Mouse (Mus musculus) forebrain, postnatal 0 days (tissue): ENCODE measurements around the gene Tmem168. TPM values are rescaled to one million over a fixed set of nuclear protein-coding genes. Genes with fewer than 3 reads are reported as not detected.
A peak's percentile ranks its signal among the peaks of the same experiment; 100 is the strongest.

ENCODE experiments used
- ATAC-seq: fragments of 200-750 bp; cut with Nextera tagmentation; 2 replicates; pipeline ENCODE4 v1.8.0; 2017; ENCODE audit warnings: mild to moderate bottlenecking, moderate library complexity
- DNase-seq: peaks from one replicate; pipeline ENCODE4 v3.0.0-alpha.2; 2015
- H3K27ac ChIP-seq: fragments of 300-500 bp; sonication (generic); 2 replicates; pipeline ENCODE4 v1.5.1; 2014; ENCODE audit warnings: low read depth, mild to moderate bottlenecking, antibody characterized with exemption, low read length, moderate library complexity, mixed read lengths
- H3K27me3 ChIP-seq: fragments of 300-500 bp; sonication (generic); 2 replicates; pipeline ENCODE4 v1.6.1; 2014; ENCODE audit warnings: mild to moderate bottlenecking, low read length, mixed read lengths; ENCODE audit not compliant: insufficient read depth
- H3K36me3 ChIP-seq: fragments of 300-500 bp; sonication (generic); 2 replicates; pipeline ENCODE4 v1.6.1; 2014; ENCODE audit warnings: mild to moderate bottlenecking, moderate library complexity; ENCODE audit not compliant: insufficient read depth
- H3K4me1 ChIP-seq: fragments of 300-500 bp; sonication (generic); 2 replicates; pipeline ENCODE4 v1.6.1; 2014; ENCODE audit warnings: antibody characterized with exemption; ENCODE audit not compliant: insufficient read depth
- H3K4me2 ChIP-seq: fragments of 300-500 bp; sonication (generic); 2 replicates; pipeline ENCODE4 v1.6.1; 2014; ENCODE audit warnings: low read depth, mild to moderate bottlenecking, moderate library complexity
- H3K4me3 ChIP-seq: fragments of 300-500 bp; sonication (generic); 2 replicates; pipeline ENCODE4 v1.5.1; 2014; ENCODE audit warnings: low read depth, low read length, mixed read lengths
- H3K9ac ChIP-seq: fragments of 300-500 bp; sonication (generic); 2 replicates; pipeline ENCODE4 v1.6.1; 2014; ENCODE audit warnings: mild to moderate bottlenecking
- H3K9me3 ChIP-seq: fragments of 300-500 bp; sonication (generic); 2 replicates; pipeline ENCODE4 v1.6.1; 2016; ENCODE audit warnings: low read length
- CTCF ChIP-seq: sonication (generic); IDR thresholded peaks from 2 replicates; pipeline ENCODE4 v1.5.1; 2016; ENCODE audit warnings: antibody characterized with exemption, control low read depth, low read depth
- WGBS: fragments of 180-500 bp; shearing (Covaris S2); extraction: QIAGEN DNeasy Blood & Tissue Kit; methylation state at CpG from one replicate; pipeline ENCODE4 v1.1.7; 2014; 5-methylcytosine and 5-hydroxymethylcytosine counted together
- polyA plus RNA-seq: library from polyadenylated mRNA; unstranded; fragments of >200 nt; fragmentation: Nextera tagmentation; extraction: Ambion mirVana; gene quantifications from 2 replicates; pipeline ENCODE4 v1.2.1, GENCODE M21; 2015
- total RNA-seq: library from RNA; depleted of rRNA; stranded (reverse); fragments of >200 nt; gene quantifications from 2 replicates; pipeline ENCODE4 v1.2.3, GENCODE M21; 2014; rRNA removed

The Tmem168 gene
- total and polyA plus RNA-seq, 2 experiments from 2014 or later: 18.4 to 28.6 TPM

GRCm38 (mm10) chr6:13586154-13586553 lies 21.7 kb downstream of the Tmem168 start:
- Histone ChIP-seq H3K27me3 (no peaks in the 10 kb centered on the region), H3K4me2 (no peak overlapping the region), H3K4me3 (no peak overlapping the region), H3K9me3 (no peaks in the 10 kb centered on the region), H3K27ac (no peak overlapping the region), H3K4me1 (no peaks in the 10 kb centered on the region), H3K9ac (no peak overlapping the region), H3K36me3 (peaks cover 20% of the 10 kb centered on the region)
- DNase-seq (no peak), ATAC-seq (no peak)
- WGBS: 91% methylated on average over 8 of the region's 8 CpGs
- TF ChIP-seq CTCF: no peak

GRCm38 (mm10) chr6:13584788-13585187 lies 23.1 kb downstream of the Tmem168 start:
- no peak overlapping the region for H3K4me3 ChIP-seq
- WGBS: 82% methylated on average over 6 of the region's 6 CpGs
- no peak for ATAC-seq

GRCm38 (mm10) chr6:13582075-13582474 lies 25.8 kb downstream of the Tmem168 start:
- no peak overlapping the region for H3K27ac ChIP-seq
- no peak for ATAC-seq
- WGBS: 100% methylated on average over 1 of the region's 1 CpGs
- no peak for DNase-seq
- no peak for TF ChIP-seq CTCF
- no peaks in the 10 kb centered on the region for H3K9me3 ChIP-seq
- H3K27me3 ChIP-seq: no peaks in the 10 kb centered on the region
- H3K36me3 ChIP-seq: peaks cover 12% of the 10 kb centered on the region
- no peak overlapping the region for H3K9ac ChIP-seq
- no peak overlapping the region for H3K4me3 ChIP-seq
- no peak overlapping the region for H3K4me2 ChIP-seq
- H3K4me1 ChIP-seq: no peaks in the 10 kb centered on the region

More at GRCm38 (mm10) chr6:13584788-13585187, 23.1 kb downstream of the Tmem168 start:
- DNase-seq: no peak
- peaks cover 14% of the 10 kb centered on the region for H3K36me3 ChIP-seq
- H3K4me2 ChIP-seq: no peak overlapping the region
- H3K4me1 ChIP-seq: no peaks in the 10 kb centered on the region
- no peaks in the 10 kb centered on the region for H3K9me3 ChIP-seq
- H3K9ac ChIP-seq: no peak overlapping the region
- no peak overlapping the region for H3K27ac ChIP-seq
- no peak for TF ChIP-seq CTCF
- no peaks in the 10 kb centered on the region for H3K27me3 ChIP-seq

GRCm38 (mm10) chr6:13565734-13566133 lies 42.2 kb downstream of the Tmem168 start:
- DNase-seq (peak; percentile 34), ATAC-seq (no peak)
- Histone ChIP-seq H3K4me2 (no peak overlapping the region), H3K27me3 (no peaks in the 10 kb centered on the region), H3K27ac (no peak overlapping the region), H3K9ac (no peak overlapping the region), H3K36me3 (no peaks in the 10 kb centered on the region), H3K4me3 (no peak overlapping the region), H3K4me1 (no peaks in the 10 kb centered on the region), H3K9me3 (no peaks in the 10 kb centered on the region)
- peak; percentile 28; the same call in 1 of the 2 replicates for TF ChIP-seq CTCF
- 96% methylated on average over 1 of the region's 1 CpGs for WGBS

- no peak overlapping the region for H3K27ac ChIP-seq
- H3K9ac ChIP-seq: no peak overlapping the region
- DNase-seq: no peak
- no peaks in the 10 kb centered on the region for H3K27me3 ChIP-seq
- no peaks in the 10 kb centered on the region for H3K9me3 ChIP-seq
- no peaks in the 10 kb centered on the region for H3K36me3 ChIP-seq
- no peak overlapping the region for H3K4me3 ChIP-seq
- ATAC-seq: no peak
- no peaks in the 10 kb centered on the region for H3K4me1 ChIP-seq
- no peak for TF ChIP-seq CTCF
- H3K4me2 ChIP-seq: no peak overlapping the region
- WGBS: 86% methylated on average over 2 of the region's 2 CpGs
Measured at GRCm38 (mm10) chr6:13555266-13555665, 52.6 kb downstream of the Tmem168 start.

GRCm38 (mm10) chr6:13541761-13542160 lies 66.1 kb downstream of the Tmem168 start:
- 0 out of 2 replicates have a peak, but pooled peaks have one; percentile 36 for ATAC-seq
- WGBS: 65% methylated on average over 3 of the region's 3 CpGs
- no peaks in the 10 kb centered on the region for H3K36me3 ChIP-seq
- no peak overlapping the region for H3K9ac ChIP-seq
- TF ChIP-seq CTCF: no peak
- no peak for DNase-seq
- H3K4me1 ChIP-seq: no peaks in the 10 kb centered on the region
- H3K27me3 ChIP-seq: no peaks in the 10 kb centered on the region
- H3K4me2 ChIP-seq: no peak overlapping the region
- H3K27ac ChIP-seq: no peak overlapping the region
- no peak overlapping the region for H3K4me3 ChIP-seq
- no peaks in the 10 kb centered on the region for H3K9me3 ChIP-seq

- ATAC-seq (peak; percentile 53), DNase-seq (no peak)
- Histone ChIP-seq H3K4me1 (no peaks in the 10 kb centered on the region), H3K9ac (no peak overlapping the region), H3K9me3 (no peaks in the 10 kb centered on the region), H3K36me3 (no peaks in the 10 kb centered on the region), H3K4me2 (no peak overlapping the region), H3K4me3 (no peak overlapping the region), H3K27ac (no peak overlapping the region), H3K27me3 (no peaks in the 10 kb centered on the region)
- 70% methylated on average over 7 of the region's 7 CpGs for WGBS
- TF ChIP-seq CTCF: no peak
Measured at GRCm38 (mm10) chr6:13537275-13537964, 70.5 kb downstream of the Tmem168 start.

Other genes with a start within 250 kb of the Tmem168 start
- gene Bmt2, start 69.9 kb upstream of the Tmem168 start, total RNA-seq: 37.2 and 38.9 TPM in 2 replicates
- 7.0 and 11.8 TPM in 2 replicates for gene Bmt2, start 69.9 kb upstream of the Tmem168 start, polyA plus RNA-seq
- 156 and 167 TPM in 2 replicates for gene Gpr85, start 231.8 kb upstream of the Tmem168 start, total RNA-seq
- gene Gpr85, start 231.8 kb upstream of the Tmem168 start, polyA plus RNA-seq: 140 and 159 TPM in 2 replicates